Mouse (Mus musculus) intestine, embryonic 16.5 days (tissue): Measurements from ENCODE around the gene Rgs8. TPM values are rescaled to one million over a fixed set of nuclear protein-coding genes. Genes with fewer than 3 reads are reported as not detected.

Source experiments
- ATAC-seq: fragments of 200-750 bp; cut with Nextera tagmentation; 2 replicates; pipeline ENCODE4 v1.8.0; 2017; ENCODE audit warnings: moderate TSS enrichment, moderate library complexity
- H3K27ac ChIP-seq: fragments of 300-500 bp; sonication (generic); 2 replicates; pipeline ENCODE4 v1.5.1; 2014; ENCODE audit warnings: mild to moderate bottlenecking, low read length
- H3K27me3 ChIP-seq: fragments of 300-500 bp; sonication (generic); replicated peaks from 2 replicates; pipeline ENCODE4 v1.6.1; 2014; ENCODE audit warnings: low read length, control low read depth, mixed read lengths; ENCODE audit not compliant: control insufficient read depth, insufficient read depth
- H3K36me3 ChIP-seq: fragments of 300-500 bp; sonication (generic); 2 replicates; pipeline ENCODE4 v1.6.1; 2014; ENCODE audit warnings: low read length, control low read depth; ENCODE audit not compliant: control insufficient read depth, insufficient read depth
- H3K4me1 ChIP-seq: fragments of 300-500 bp; sonication (generic); 2 replicates; pipeline ENCODE4 v1.6.1; 2014; ENCODE audit warnings: low read length, control low read depth, mixed read lengths; ENCODE audit not compliant: control insufficient read depth, insufficient read depth
- H3K4me2 ChIP-seq: fragments of 300-500 bp; sonication (generic); 2 replicates; pipeline ENCODE4 v1.6.1; 2014; ENCODE audit warnings: low read depth, low read length, control low read depth
- H3K4me3 ChIP-seq: fragments of 300-500 bp; sonication (generic); 2 replicates; pipeline ENCODE4 v1.5.1; 2014; ENCODE audit warnings: mild to moderate bottlenecking, low read length
- H3K9ac ChIP-seq: fragments of 300-500 bp; sonication (generic); 2 replicates; pipeline ENCODE4 v1.6.1; 2014; ENCODE audit warnings: low read depth, low read length
- H3K9me3 ChIP-seq: fragments of 300-500 bp; sonication (generic); 2 replicates; pipeline ENCODE4 v1.6.1; 2016; ENCODE audit warnings: low read length, control low read depth; ENCODE audit not compliant: control insufficient read depth
- WGBS: fragments of 180-500 bp; shearing (Covaris S2); extraction: QIAGEN DNeasy Blood & Tissue Kit; methylation state at CpG from one replicate; pipeline ENCODE4 v1.1.7; 2014; 5-methylcytosine and 5-hydroxymethylcytosine counted together
- polyA plus RNA-seq: library from polyadenylated mRNA; unstranded; fragments of >200 nt; fragmentation: Nextera tagmentation; extraction: Ambion mirVana; gene quantifications from 2 replicates; pipeline ENCODE4 v1.2.1, GENCODE M21; 2015

Gene Rgs8
- polyA plus RNA-seq, result 0.09 and 0.22 TPM in 2 replicates

DNA sequence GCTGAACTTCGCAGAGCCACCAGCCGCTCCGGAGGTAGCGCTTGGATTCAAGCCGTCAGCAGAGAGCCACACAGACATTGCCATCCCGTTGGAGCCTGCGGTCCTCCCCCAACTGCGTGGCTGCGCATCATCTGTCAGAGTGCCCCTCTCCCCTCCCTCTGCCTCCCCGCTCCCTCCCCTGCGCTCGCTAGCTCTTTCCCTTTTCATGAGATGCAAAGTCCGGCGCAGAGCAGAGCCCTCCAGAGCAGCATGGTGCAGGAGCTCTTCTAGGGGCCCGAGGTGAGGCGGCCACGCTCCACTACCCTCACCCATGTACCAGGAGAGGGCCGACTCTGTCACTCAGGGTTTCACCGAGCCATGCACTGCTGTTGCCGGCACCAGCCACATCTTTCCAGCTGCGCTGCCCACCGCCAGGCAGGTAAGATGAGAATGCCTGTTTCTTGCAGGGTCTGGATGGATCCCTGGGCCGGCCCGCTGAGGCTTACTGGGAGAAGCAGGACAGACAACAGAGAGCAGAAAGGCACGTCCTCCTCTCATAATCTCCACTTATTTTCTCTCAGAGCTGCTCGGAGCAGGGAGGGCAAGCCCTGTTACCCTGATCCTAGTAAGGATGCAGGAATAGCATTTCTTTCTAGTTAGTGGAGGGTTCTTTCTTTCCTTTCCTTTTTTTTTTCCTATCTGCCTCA, at the start of gene Rgs8:
Gene Rgs8 (plus strand): TSS at position 88 of the 686 bp plus-strand sequence.
- WGBS, result 3% methylated on average over 26 of the region's 26 CpGs
- ATAC-seq, result peak; percentile 55
- H3K4me1 ChIP-seq, result peaks cover 10% of the 10 kb centered on the region
- peak within 1 kb of the TSS; percentile 52 for H3K9ac ChIP-seq
- H3K36me3 ChIP-seq, result no peaks in the 10 kb centered on the region
- no peak within 1 kb of the TSS for H3K27ac ChIP-seq
- H3K27me3 ChIP-seq, result peaks cover 15% of the 10 kb centered on the region
- no peaks in the 10 kb centered on the region for H3K9me3 ChIP-seq
- H3K4me3 ChIP-seq, result peak within 1 kb of the TSS; percentile 34
- H3K4me2 ChIP-seq, result peak within 1 kb of the TSS; percentile 55

DNA sequence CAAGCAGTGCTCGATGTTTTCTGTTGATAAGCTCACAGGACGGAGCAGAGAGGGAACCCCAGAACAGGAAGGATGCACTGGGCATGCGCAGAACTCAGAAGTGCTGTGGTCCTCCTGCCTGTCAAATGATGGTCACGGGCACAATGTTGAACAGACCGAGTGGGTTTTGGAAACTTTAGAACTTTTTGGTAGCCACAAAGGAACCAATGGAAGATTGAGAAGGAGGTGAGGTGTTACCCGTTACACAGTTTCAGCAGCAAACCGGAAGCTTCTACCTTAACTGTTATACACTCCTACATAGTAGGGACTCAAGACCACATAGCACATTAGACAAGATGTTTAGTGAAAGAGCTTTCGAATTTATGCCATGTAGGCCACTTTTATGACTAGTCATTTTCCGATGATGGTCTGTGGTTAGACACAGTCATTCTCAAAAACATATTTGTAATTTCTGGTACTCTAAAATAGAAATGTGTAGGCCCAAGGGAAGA, 35.4 kb upstream of the Rgs8 start:
- Histone ChIP-seq H3K4me2 (no peak overlapping the region), H3K9ac (no peak overlapping the region), H3K27me3 (no peaks in the 10 kb centered on the region), H3K27ac (no peak overlapping the region), H3K9me3 (no peaks in the 10 kb centered on the region), H3K36me3 (no peaks in the 10 kb centered on the region), H3K4me1 (no peaks in the 10 kb centered on the region), H3K4me3 (no peak overlapping the region)
- no peak for ATAC-seq
- WGBS, result 93% methylated on average over 9 of the region's 9 CpGs

DNA sequence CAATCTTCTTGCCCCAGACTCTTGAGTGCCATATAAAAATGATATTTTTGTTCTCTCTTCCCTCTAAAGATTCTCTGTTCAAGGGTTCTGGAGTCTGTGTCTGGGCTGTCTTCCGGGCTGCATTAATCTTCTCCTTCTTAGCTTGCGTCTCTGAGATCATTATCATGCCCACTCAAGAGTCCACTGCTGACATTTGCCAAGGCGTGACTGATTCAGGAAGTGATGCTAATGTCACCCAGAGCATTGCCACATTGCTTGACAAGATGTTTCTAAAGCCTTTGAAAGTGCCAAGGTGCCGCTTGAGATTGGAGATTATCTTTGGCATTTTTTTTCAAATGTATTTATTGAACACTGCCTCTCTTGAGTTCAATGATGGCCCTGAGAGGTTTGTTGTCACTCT, 29.8 kb upstream of the Rgs8 start:
- Histone ChIP-seq H3K9ac (no peak overlapping the region), H3K36me3 (no peaks in the 10 kb centered on the region), H3K4me1 (no peaks in the 10 kb centered on the region), H3K4me3 (no peak overlapping the region), H3K27me3 (no peaks in the 10 kb centered on the region), H3K9me3 (no peaks in the 10 kb centered on the region), H3K27ac (no peak overlapping the region), H3K4me2 (no peak overlapping the region)
- no peak for ATAC-seq
- WGBS, result 76% methylated on average over 4 of the region's 4 CpGs

DNA sequence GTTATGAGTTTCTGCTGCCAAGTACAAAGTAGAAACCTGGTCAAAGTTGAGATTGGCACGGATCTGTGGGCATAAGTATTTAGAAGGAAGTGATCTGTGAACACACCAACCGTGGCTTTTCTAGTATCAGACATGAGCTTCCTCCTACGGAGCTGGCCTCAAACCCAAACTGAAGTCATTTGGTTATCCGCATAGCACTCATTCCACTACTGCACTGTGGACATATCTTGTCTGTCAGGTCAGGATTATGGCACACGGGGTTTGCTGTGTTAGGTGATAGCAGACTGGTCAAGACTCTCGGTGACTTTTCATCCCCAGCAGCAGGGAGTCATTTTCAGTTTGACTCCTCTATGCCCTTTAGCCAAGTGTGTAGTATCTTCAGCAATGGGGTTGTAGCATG, 20.1 kb upstream of the Rgs8 start:
- Histone ChIP-seq H3K4me2 (no peak overlapping the region), H3K27me3 (no peaks in the 10 kb centered on the region), H3K9ac (no peak overlapping the region), H3K27ac (no peak overlapping the region), H3K36me3 (no peaks in the 10 kb centered on the region), H3K4me1 (no peaks in the 10 kb centered on the region), H3K4me3 (no peak overlapping the region), H3K9me3 (0 out of 2 replicates have a peak, but pooled peaks cover 3% of the 10 kb centered on the region)
- ATAC-seq, result no peak
- 90% methylated on average over 6 of the region's 6 CpGs for WGBS

- ATAC-seq, result no peak; the same call in 1 of the 2 replicates
- no peaks in the 10 kb centered on the region for H3K36me3 ChIP-seq
- H3K4me2 ChIP-seq, result no peak overlapping the region
- no peaks in the 10 kb centered on the region for H3K4me1 ChIP-seq
- no peak overlapping the region for H3K27ac ChIP-seq
- 69% methylated on average over 5 of the region's 5 CpGs for WGBS
- H3K4me3 ChIP-seq, result no peak overlapping the region
- no peaks in the 10 kb centered on the region for H3K27me3 ChIP-seq
- H3K9ac ChIP-seq, result no peak overlapping the region
- 0 out of 2 replicates have a peak, but pooled peaks cover 5% of the 10 kb centered on the region for H3K9me3 ChIP-seq
These were observed 17.8 kb upstream of the Rgs8 start for GRCm38 (mm10) chr1:153635056-153635455.

- no peaks in the 10 kb centered on the region for H3K27me3 ChIP-seq
- no peak overlapping the region for H3K4me2 ChIP-seq
- H3K36me3 ChIP-seq, result no peaks in the 10 kb centered on the region
- no peak for ATAC-seq
- H3K9ac ChIP-seq, result no peak overlapping the region
- H3K27ac ChIP-seq, result no peak overlapping the region
- H3K4me3 ChIP-seq, result no peak overlapping the region
- no peaks in the 10 kb centered on the region for H3K4me1 ChIP-seq
- 0 out of 2 replicates have a peak, but pooled peaks cover 5% of the 10 kb centered on the region for H3K9me3 ChIP-seq
- 63% methylated on average over 3 of the region's 3 CpGs for WGBS
These were observed 17.3 kb upstream of the Rgs8 start for GRCm38 (mm10) chr1:153635521-153635920.

DNA sequence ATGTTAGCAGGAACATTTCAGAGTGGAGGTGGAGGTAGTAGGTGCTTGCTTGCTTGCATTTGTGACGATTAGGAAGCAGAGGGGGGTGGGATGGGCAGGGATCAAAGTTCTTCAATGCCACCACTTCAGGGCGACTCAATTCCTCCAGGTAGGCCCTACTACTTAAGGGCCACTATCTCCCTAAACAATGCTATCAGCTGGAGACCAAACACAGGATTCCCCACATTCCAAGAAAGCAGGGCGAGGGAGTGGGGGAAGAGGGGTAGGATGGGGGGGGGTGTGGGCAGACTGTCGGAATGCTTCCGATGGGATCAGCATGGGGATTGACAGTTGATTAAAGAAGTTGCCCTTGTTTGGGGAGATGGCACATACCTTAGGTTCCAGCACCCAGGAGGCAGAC, 16.0 kb upstream of the Rgs8 start:
- no peaks in the 10 kb centered on the region for H3K36me3 ChIP-seq
- 55% methylated on average over 5 of the region's 5 CpGs for WGBS
- no peak overlapping the region for H3K27ac ChIP-seq
- H3K4me2 ChIP-seq, result no peak overlapping the region
- 0 out of 2 replicates have a peak, but pooled peaks cover 5% of the 10 kb centered on the region for H3K9me3 ChIP-seq
- peaks cover 7% of the 10 kb centered on the region for H3K4me1 ChIP-seq
- H3K27me3 ChIP-seq, result no peaks in the 10 kb centered on the region
- no peak for ATAC-seq
- no peak overlapping the region for H3K4me3 ChIP-seq
- no peak overlapping the region for H3K9ac ChIP-seq

DNA sequence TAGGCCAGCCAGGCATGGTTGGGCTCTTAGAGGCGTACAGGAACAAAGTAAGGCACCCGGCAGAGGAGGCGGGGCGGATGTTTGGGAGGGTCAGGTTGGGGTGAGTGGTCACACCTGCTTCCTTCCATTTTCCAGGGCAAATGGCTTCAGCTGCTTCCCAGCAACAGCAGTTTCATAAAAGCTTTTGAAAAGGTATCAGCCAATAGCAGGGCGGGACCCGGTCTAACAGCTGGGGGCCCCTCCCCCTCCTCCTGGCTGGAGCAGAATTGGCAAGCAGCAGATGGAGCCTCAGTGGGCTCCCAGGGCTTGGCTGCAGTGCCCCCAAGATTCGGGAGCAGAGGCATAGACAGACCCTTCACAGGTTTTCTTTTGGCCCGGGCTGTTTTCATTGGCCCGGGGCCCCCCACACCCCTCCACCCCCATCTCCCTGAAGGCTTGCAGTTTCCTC, 11.3 kb upstream of the Rgs8 start:
- H3K4me2 ChIP-seq, result peak overlapping the region; percentile 34
- peak overlapping the region; percentile 35; the same call in 1 of the 2 replicates for H3K9ac ChIP-seq
- 5% methylated on average over 9 of the region's 9 CpGs for WGBS
- H3K27me3 ChIP-seq, result no peaks in the 10 kb centered on the region
- H3K9me3 ChIP-seq, result 0 out of 2 replicates have a peak, but pooled peaks cover 5% of the 10 kb centered on the region
- ATAC-seq, result peak; percentile 88
- no peaks in the 10 kb centered on the region for H3K36me3 ChIP-seq
- peaks cover 15% of the 10 kb centered on the region for H3K4me1 ChIP-seq
- peak overlapping the region; percentile 16; the same call in 1 of the 2 replicates for H3K4me3 ChIP-seq
- peak overlapping the region; percentile 76 for H3K27ac ChIP-seq

- 18% methylated on average over 13 of the region's 13 CpGs for WGBS
- peak overlapping the region; percentile 35; the same call in 1 of the 2 replicates for H3K9ac ChIP-seq
- 0 out of 2 replicates have a peak, but pooled peaks cover 5% of the 10 kb centered on the region for H3K9me3 ChIP-seq
- peaks cover 15% of the 10 kb centered on the region for H3K4me1 ChIP-seq
- peak overlapping the region; percentile 16; the same call in 1 of the 2 replicates for H3K4me3 ChIP-seq
- peak; percentile 88 for ATAC-seq
- no peaks in the 10 kb centered on the region for H3K27me3 ChIP-seq
- peak overlapping the region; percentile 34 for H3K4me2 ChIP-seq
- H3K36me3 ChIP-seq, result no peaks in the 10 kb centered on the region
- H3K27ac ChIP-seq, result peak overlapping the region; percentile 76
These were observed 10.8 kb upstream of the Rgs8 start for GRCm38 (mm10) chr1:153641940-153642501.
